Mouse (Mus musculus): ENCODE data around the gene Mgat2. TPM values are rescaled to one million over a fixed set of nuclear protein-coding genes. Genes with fewer than 3 reads are reported as not detected.
A peak's percentile ranks its signal among the peaks of the same experiment; 100 is the strongest.
"Not testable (repeated sequence)": the region's sequence is repeated elsewhere in the genome, so short reads cannot be mapped to it uniquely, and the experiment has no call there.

The Mgat2 gene
- 15.3 and 16.1 TPM in 2 replicates for polyA plus RNA-seq (2012; ENCODE audit: insufficient read depth, insufficient read length, missing spikeins)

DNA sequence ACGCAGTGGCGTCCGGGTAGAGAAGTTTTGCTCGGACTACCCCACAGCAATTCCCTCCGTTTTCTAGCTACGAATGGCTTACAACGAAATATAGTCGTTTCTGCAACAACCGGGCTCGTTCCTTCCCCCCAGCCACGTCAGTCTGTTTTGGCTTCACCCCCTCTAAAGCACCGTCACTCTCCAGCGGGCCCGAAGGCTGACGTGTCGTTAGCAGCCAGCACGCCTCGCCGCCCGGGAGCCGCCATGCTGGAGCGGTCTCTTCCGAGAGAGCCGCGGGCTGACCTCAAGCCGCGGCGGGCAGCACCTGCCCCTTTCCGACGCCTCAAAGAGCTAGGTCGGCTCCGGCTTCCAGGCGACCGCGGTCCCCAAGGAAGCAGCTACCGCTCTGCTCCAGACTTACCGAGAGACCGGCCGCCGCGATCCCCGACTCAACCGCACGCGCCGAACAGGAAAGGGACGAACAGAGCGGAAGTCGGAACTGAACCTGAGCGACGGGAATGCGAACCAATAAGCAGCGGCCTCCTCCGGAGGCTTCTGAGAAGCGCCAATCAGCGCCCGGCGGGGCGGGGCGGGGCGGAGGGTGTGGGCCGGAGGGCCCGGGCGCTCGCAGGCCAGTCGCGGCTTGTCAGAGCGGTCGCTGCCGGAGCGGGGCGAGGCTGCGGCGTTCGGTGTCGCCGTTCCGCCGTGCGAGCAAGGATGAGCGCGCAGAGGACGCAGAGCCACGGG lies at the start of gene Mgat2, which contains the start of gene Rpl36al:
Gene Mgat2, plus strand, starts transcription at position 575 of the 726 bp plus-strand sequence.
Gene Rpl36al, minus strand, starts transcription at position 501 of the 726 bp plus-strand sequence.
- Histone ChIP-seq H3K27ac (replicated peaks; ENCODE audit: low read depth, low read length) (peak within 1 kb of the TSS; percentile 76), H3K4me3 (ENCODE audit: insufficient read depth, low read depth, low read length) (peak within 1 kb of the TSS; percentile 84), H3K4me1 (ENCODE audit: control insufficient read depth, insufficient read depth, insufficient read length, low read length) (peaks cover 7% of the 10 kb centered on the region; the same call in 1 of the 2 replicates)

GRCm38 (mm10) chr12:69139201-69139600 lies 44.8 kb upstream of the Mgat2 start:
- Histone ChIP-seq H3K27ac (replicated peaks; ENCODE audit: low read depth, low read length) (no peak overlapping the region), H3K4me1 (ENCODE audit: control insufficient read depth, insufficient read depth, insufficient read length, low read length) (no peaks in the 10 kb centered on the region), H3K4me3 (ENCODE audit: insufficient read depth, low read depth, low read length) (no peak overlapping the region)

DNA sequence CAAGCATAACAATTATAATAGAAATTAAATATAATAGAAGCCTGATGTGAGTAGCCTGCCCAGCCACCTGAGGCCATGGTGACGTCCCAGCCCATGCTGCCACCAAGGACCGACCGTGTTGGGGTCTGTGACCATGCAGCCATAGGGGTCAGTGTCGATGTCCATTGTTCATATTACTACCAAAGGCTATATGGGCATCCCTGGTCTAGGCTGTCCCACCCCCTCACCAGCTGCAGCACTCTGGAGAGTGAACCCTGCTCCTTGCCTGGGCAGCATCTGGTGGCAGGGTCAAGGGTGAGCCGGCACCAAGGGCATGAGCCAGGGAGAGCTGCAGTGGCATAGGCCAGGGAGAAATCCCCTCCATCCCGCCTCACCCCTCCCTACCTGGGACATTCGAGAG lies 44.1 kb upstream of the Mgat2 start:
- Histone ChIP-seq H3K27ac (replicated peaks; ENCODE audit: low read depth, low read length) (no peak overlapping the region), H3K4me3 (ENCODE audit: insufficient read depth, low read depth, low read length) (no peak overlapping the region), H3K4me1 (ENCODE audit: control insufficient read depth, insufficient read depth, insufficient read length, low read length) (no peaks in the 10 kb centered on the region)

DNA sequence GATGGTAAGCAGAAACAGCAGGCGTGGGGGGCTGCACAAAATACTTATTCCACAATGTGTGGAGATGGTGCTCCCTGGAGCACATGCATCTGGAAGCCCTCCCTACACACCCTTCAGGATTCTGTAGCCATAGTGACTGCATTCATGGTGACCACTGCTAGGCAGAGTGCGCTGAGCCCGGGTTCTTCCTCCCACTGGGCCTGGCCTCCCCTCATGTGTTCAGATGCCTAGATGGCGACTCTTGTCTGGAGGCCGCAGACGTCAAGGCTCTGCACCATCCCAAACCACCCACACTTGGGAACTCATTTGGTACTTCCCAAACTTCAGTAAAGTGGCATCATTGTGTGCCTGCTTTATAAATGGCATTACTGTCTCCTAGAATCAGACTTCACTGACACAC lies 40.5 kb upstream of the Mgat2 start:
- Histone ChIP-seq H3K4me1 (ENCODE audit: control insufficient read depth, insufficient read depth, insufficient read length, low read length) (no peaks in the 10 kb centered on the region), H3K4me3 (ENCODE audit: insufficient read depth, low read depth, low read length) (no peak overlapping the region), H3K27ac (replicated peaks; ENCODE audit: low read depth, low read length) (no peak overlapping the region)

- Histone ChIP-seq H3K4me1 (ENCODE audit: control insufficient read depth, insufficient read depth, insufficient read length, low read length) (no peaks in the 10 kb centered on the region), H3K27ac (replicated peaks; ENCODE audit: low read depth, low read length) (no peak overlapping the region), H3K4me3 (ENCODE audit: insufficient read depth, low read depth, low read length) (no peak overlapping the region)
Measured at GRCm38 (mm10) chr12:69147166-69147735, 36.7 kb upstream of the Mgat2 start.

- Histone ChIP-seq H3K4me3 (ENCODE audit: insufficient read depth, low read depth, low read length) (no peak overlapping the region), H3K27ac (replicated peaks; ENCODE audit: low read depth, low read length) (no peak overlapping the region), H3K4me1 (ENCODE audit: control insufficient read depth, insufficient read depth, insufficient read length, low read length) (no peaks in the 10 kb centered on the region)
Measured at GRCm38 (mm10) chr12:69150049-69150448, 33.9 kb upstream of the Mgat2 start.

- no peak overlapping the region for H3K4me3 ChIP-seq (ENCODE audit: insufficient read depth, low read depth, low read length)
Measured at GRCm38 (mm10) chr12:69155923-69156322, 28.0 kb upstream of the Mgat2 start.

DNA sequence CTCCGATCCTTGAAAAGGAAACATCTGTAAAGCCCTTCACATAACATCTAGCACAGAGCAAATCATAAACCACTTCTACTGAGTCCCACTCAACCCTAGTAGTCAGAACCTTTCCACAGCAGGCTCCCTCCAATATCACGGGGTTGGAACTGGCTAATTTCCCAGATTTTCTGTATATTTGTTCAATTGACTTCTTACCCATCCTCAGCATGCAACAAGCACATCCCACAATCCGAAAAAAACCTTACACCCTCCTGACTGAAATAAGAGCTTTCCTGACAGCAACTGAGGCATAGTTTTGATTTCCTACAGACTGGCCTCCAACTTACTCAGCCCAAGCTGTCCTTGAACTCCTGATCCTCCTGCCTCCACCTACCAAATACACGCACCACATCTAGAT lies 27.5 kb upstream of the Mgat2 start:
- H3K4me3 ChIP-seq (ENCODE audit: insufficient read depth, low read depth, low read length) = no peak overlapping the region
- no peak overlapping the region for H3K27ac ChIP-seq (replicated peaks; ENCODE audit: low read depth, low read length)
- peaks cover 6% of the 10 kb centered on the region; the same call in 1 of the 2 replicates for H3K4me1 ChIP-seq (ENCODE audit: control insufficient read depth, insufficient read depth, insufficient read length, low read length)

More at GRCm38 (mm10) chr12:69155923-69156322, 28.0 kb upstream of the Mgat2 start:
- peaks cover 6% of the 10 kb centered on the region; the same call in 1 of the 2 replicates for H3K4me1 ChIP-seq (ENCODE audit: control insufficient read depth, insufficient read depth, insufficient read length, low read length)
- H3K27ac ChIP-seq (replicated peaks; ENCODE audit: low read depth, low read length) = no peak overlapping the region

- Histone ChIP-seq H3K27ac (replicated peaks; ENCODE audit: low read depth, low read length) (no peak overlapping the region), H3K4me1 (ENCODE audit: control insufficient read depth, insufficient read depth, insufficient read length, low read length) (peaks cover 6% of the 10 kb centered on the region; the same call in 1 of the 2 replicates), H3K4me3 (ENCODE audit: insufficient read depth, low read depth, low read length) (no peak overlapping the region)
Measured at GRCm38 (mm10) chr12:69157107-69157506, 26.9 kb upstream of the Mgat2 start.

- Histone ChIP-seq H3K27ac (replicated peaks; ENCODE audit: low read depth, low read length) (peak overlapping the region; percentile 85), H3K4me3 (ENCODE audit: insufficient read depth, low read depth, low read length) (peak overlapping the region; percentile 82), H3K4me1 (ENCODE audit: control insufficient read depth, insufficient read depth, insufficient read length, low read length) (peaks cover 6% of the 10 kb centered on the region; the same call in 1 of the 2 replicates)
Measured at GRCm38 (mm10) chr12:69158366-69158764, 25.6 kb upstream of the Mgat2 start.

DNA sequence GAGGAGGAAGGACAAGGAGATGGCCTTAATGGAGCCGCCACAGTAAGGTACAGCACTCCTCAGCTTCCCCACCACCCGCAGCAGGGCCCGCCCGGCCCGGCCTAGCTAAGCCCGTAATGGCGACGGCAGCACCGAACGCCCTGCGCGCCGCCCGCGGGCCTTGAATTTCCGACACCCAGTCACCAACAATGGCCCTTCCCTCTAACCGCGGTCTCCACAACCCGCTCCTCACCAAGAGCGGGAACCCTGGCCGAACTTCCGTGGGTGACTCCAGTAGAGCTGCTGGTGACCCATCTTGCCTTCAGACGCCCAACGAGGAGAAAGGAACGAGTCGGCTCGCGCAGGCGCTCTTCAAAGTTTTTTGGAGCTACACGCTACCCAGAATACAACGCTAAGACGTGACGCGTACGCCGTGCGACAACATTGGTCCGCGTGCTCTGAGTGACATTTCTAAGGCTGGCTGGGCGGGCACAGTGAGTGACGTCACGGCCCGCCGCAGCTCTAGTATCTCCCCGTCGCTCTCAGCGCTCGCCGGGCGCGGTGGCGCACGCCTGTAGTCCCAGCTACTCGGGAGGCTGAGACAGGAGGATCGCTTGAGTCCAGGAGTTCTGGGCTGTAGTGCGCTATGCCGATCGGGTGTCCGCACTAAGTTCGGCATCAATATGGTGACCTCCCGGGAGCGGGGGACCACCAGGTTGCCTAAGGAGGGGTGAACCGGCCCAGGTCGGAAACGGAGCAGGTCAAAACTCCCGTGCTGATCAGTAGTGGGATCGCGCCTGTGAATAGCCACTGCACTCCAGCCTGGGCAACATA lies 25.0 kb upstream of the Mgat2 start, which contains the start of gene Rps29:
Gene Rps29, minus strand, starts transcription at position 422 of the 813 bp plus-strand sequence.
- Histone ChIP-seq H3K4me3 (ENCODE audit: insufficient read depth, low read depth, low read length) (peak within 1 kb of the TSS; percentile 82), H3K27ac (replicated peaks; ENCODE audit: low read depth, low read length) (peak within 1 kb of the TSS; percentile 85)
- H3K4me1 ChIP-seq (ENCODE audit: control insufficient read depth, insufficient read depth, insufficient read length, low read length) = not testable (repeated sequence)

DNA sequence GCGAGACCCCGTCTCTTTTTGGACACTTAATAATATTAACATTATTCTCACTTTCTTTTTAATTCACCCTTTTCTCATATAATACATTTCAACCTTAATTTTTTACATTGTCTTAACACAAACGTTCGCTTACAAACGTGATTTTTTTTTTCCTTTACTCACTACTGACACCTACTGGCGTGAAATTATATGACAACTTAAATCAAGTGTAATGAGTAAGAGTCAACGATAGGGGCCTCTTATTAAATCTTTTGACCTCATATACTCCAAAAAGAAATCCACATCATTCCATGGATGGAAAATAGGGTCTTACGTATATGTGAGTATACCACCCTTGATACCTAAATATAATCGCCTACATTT lies 24.4 kb upstream of the Mgat2 start:
- H3K27ac ChIP-seq (replicated peaks; ENCODE audit: low read depth, low read length) = no peak overlapping the region
- peaks cover 6% of the 10 kb centered on the region; the same call in 1 of the 2 replicates for H3K4me1 ChIP-seq (ENCODE audit: control insufficient read depth, insufficient read depth, insufficient read length, low read length)
- H3K4me3 ChIP-seq (ENCODE audit: insufficient read depth, low read depth, low read length) = no peak overlapping the region

GRCm38 (mm10) chr12:69160677-69161076 lies 23.3 kb upstream of the Mgat2 start:
- not testable (repeated sequence) for H3K4me3 ChIP-seq (ENCODE audit: insufficient read depth, low read depth, low read length); H3K4me1 ChIP-seq (ENCODE audit: control insufficient read depth, insufficient read depth, insufficient read length, low read length); H3K27ac ChIP-seq (replicated peaks; ENCODE audit: low read depth, low read length)

- H3K4me1 ChIP-seq (ENCODE audit: control insufficient read depth, insufficient read depth, insufficient read length, low read length); H3K27ac ChIP-seq (replicated peaks; ENCODE audit: low read depth, low read length); H3K4me3 ChIP-seq (ENCODE audit: insufficient read depth, low read depth, low read length): not testable (repeated sequence)
Measured at GRCm38 (mm10) chr12:69163586-69163985, 20.4 kb upstream of the Mgat2 start.

DNA sequence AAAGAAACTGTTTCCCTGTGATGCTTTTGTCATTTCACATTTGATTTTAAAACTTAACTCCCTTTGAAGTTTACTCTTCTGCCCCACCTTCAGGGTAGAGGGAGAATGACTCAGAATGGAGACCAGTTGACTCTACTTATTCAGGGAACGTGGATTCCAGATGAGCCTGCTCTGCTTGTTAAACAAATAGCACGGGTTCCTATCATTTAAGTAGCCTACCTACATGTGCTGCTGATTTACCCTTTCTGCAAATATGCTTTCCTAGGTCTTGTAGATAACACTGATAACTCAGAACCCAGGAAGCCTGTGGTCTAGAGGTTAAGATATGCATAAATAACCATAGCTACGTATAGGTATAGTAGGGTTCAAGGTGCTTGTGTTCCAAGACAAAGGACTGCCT lies 19.1 kb upstream of the Mgat2 start:
- H3K4me3 ChIP-seq (ENCODE audit: insufficient read depth, low read depth, low read length) = no peak overlapping the region
- 0 out of 2 replicates have a peak, but pooled peaks cover 3% of the 10 kb centered on the region for H3K4me1 ChIP-seq (ENCODE audit: control insufficient read depth, insufficient read depth, insufficient read length, low read length)
- no peak overlapping the region for H3K27ac ChIP-seq (replicated peaks; ENCODE audit: low read depth, low read length)

Measured in brown adipose tissue, adult 24 weeks (tissue).